Mouse (Mus musculus) cortical plate, adult 2 months (tissue): Measurements from ENCODE around the gene Brinp2.

ENCODE experiments used
- CTCF ChIP-seq: fragments of 200-500 bp; IDR thresholded peaks from 2 replicates; pipeline ENCODE4 v1.5.1; 2011; ENCODE audit warnings: mild to moderate bottlenecking, control low read depth, low read length; ENCODE audit not compliant: insufficient read depth; ENCODE audit errors: extremely low read depth
- POLR2A ChIP-seq: fragments of 200-500 bp; IDR thresholded peaks from 2 replicates; pipeline ENCODE4 v1.6.1; 2011; ENCODE audit warnings: mild to moderate bottlenecking, low read length, control low read depth; ENCODE audit not compliant: insufficient read depth; ENCODE audit errors: extremely low read depth

- no peak for TF ChIP-seq CTCF
- no peak for TF ChIP-seq POLR2A
Measured at GRCm38 (mm10) chr1:158258685-158259292, 97.3 kb downstream of the Brinp2 start.
